Mouse (Mus musculus) ES-Bruce4 (cell line): Measurements from ENCODE around the gene Pacrg.

Source experiments
- CTCF ChIP-seq: IDR thresholded peaks from one replicate; pipeline ENCODE4 v1.8.1; 2011; ENCODE audit warnings: low read depth, low read length
- POLR2A ChIP-seq: IDR thresholded peaks from one replicate; pipeline ENCODE4 v1.8.1; 2011; ENCODE audit warnings: low read length; ENCODE audit not compliant: insufficient read depth

GRCm38 (mm10) chr17:10430831-10431230, 409.3 kb downstream of the Pacrg start:
- no peak for TF ChIP-seq CTCF
- TF ChIP-seq POLR2A: no peak
